Mouse (Mus musculus) ES-Bruce4 (cell line): Measurements from ENCODE around the gene Igfbp6.

ENCODE experiments used
- CTCF ChIP-seq: IDR thresholded peaks from one replicate; pipeline ENCODE4 v1.8.1; 2011; ENCODE audit warnings: low read depth, low read length
- POLR2A ChIP-seq: IDR thresholded peaks from one replicate; pipeline ENCODE4 v1.8.1; 2011; ENCODE audit warnings: low read length; ENCODE audit not compliant: insufficient read depth

DNA sequence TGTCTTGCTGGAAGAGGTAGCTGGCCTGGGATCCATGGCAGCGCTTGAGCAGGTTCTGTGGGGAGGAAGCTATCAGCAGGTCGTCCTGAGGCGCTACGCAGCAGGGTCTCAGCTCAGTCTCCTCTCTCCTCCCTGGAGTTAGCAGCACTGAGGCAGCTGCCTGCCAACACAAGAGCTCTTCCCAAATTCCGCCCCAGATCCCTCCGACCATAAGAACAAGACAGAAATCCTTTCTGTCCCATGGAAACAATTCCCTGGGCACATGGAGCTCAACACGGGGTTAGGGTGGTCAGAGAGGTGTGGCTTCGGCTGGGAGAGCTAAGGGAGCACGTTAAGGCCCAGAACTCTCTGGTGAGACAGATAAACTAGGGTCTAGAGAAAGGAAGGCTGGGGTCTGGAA lies 34.9 kb downstream of the Igfbp6 start:
- TF ChIP-seq CTCF (no peak), POLR2A (no peak)
